Mouse (Mus musculus): ENCODE measurements around the gene Mxd1.
A peak's percentile ranks its signal among the peaks of the same experiment; 100 is the strongest.

The Mxd1 gene

DNA sequence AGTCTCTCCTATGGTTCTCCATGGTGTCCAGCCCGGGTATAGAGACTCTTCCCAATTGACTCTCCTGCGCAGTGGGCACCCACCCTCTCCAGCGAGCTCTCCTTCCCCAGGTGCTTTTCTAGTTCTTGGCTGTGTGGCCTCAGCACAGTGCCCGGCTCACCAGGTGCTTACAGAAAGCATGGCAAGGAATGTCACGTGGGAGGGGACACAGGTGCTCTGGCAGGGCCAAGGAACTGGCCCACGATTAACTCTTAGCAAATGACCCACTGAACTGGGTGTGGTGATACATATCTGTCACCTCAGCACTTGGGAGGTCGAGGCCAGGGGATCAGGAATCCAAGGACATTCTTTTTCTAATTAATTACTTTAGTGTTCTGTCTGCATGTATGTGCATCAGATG lies 22.8 kb downstream of the Mxd1 start:
- no peak for DNase-seq (ENCODE audit: low read depth, low spot score)

- DNase-seq (ENCODE audit: low read depth, low spot score) = no peak
These were observed 23.4 kb downstream of the Mxd1 start for GRCm38 (mm10) chr6:86645551-86645950.

DNA sequence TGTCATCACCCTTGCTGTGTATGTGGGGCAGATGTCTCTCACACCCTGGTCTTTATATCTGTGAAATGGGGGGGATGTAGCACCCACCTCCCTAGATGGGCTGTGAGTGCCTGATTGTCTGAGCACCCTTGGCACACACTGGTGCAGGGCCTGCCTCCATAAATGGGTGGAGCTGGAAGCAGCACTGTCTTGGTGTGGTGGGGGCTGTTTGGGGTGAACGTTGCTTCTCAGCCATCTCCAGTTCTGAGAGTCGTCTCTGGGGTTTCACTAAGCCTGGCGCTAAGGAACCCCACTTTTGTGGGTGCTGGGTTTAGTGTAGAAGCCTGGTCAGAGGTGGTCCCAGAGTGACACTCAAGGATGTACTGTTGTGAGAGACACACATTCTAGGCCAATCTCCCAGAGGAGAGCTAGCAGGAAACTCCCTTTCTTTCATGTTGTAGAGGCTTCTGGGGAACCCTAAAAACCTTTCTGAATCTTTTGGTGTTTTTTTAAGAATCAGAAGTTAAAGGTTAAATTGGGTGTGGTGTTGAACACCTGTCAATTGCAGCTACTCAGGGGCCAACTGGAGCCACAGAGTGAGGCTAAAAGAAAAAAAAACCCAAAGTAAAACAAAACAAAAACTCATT lies 24.1 kb downstream of the Mxd1 start:
- DNase-seq (ENCODE audit: low read depth, low spot score) = no peak

DNA sequence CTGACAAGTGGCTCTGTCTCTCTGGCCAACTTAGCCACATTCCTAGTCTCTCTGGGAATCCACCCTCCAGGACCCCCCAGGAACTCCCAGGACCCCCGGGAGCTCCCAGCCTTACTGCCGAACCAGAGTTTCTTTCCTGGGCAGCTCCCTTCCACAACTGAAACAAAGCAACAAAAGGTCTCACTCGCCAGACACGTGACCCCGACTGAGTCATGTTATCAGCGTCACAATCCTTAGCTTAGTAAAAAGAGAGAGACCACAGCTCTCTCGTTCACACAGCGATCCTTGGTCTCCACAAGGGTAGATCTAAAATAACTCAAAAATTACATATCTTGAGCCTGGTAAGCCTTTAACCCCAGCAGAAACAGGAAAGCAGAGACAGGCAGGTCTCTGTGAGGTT lies 27.2 kb downstream of the Mxd1 start:
- DNase-seq (ENCODE audit: low read depth, low spot score) = peak; percentile 70

GRCm38 (mm10) chr6:86640776-86641175 lies 28.2 kb downstream of the Mxd1 start:
- DNase-seq (ENCODE audit: low read depth, low spot score) = no peak

GRCm38 (mm10) chr6:86640161-86640560 lies 28.8 kb downstream of the Mxd1 start:
- DNase-seq (ENCODE audit: low read depth, low spot score) = no peak

GRCm38 (mm10) chr6:86639180-86640160 lies 29.5 kb downstream of the Mxd1 start:
- no peak for DNase-seq (ENCODE audit: low read depth, low spot score)

GRCm38 (mm10) chr6:86638434-86638833 lies 30.5 kb downstream of the Mxd1 start:
- no peak for DNase-seq (ENCODE audit: low read depth, low spot score)

GRCm38 (mm10) chr6:86637860-86638259 lies 31.1 kb downstream of the Mxd1 start:
- no peak for DNase-seq (ENCODE audit: low read depth, low spot score)

- no peak for DNase-seq (ENCODE audit: low read depth, low spot score)
These were observed 31.7 kb downstream of the Mxd1 start for GRCm38 (mm10) chr6:86637171-86637835.

DNA sequence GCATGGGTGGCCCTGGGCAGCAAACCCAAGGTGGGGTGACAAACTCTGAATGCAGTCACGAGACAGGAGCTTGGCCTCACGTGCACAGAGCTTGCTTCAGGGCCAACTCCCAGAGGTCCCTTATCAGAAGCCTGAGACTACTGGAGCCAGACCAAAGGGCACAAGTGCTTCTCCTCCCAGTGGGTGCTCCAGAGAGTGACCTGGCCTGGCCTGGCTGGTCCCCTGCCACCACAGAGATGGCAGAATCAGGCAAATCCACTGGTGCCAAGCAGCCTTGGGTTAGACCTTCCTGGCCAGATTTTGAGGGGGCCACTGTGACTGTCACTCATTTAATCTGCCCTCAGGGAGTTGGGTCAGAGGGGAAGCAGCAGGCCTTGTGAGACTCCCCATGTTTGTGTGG lies 32.5 kb downstream of the Mxd1 start:
- no peak for DNase-seq (ENCODE audit: low read depth, low spot score)

GRCm38 (mm10) chr6:86630141-86630540 lies 38.8 kb downstream of the Mxd1 start:
- DNase-seq (ENCODE audit: low read depth, low spot score) = no peak

DNA sequence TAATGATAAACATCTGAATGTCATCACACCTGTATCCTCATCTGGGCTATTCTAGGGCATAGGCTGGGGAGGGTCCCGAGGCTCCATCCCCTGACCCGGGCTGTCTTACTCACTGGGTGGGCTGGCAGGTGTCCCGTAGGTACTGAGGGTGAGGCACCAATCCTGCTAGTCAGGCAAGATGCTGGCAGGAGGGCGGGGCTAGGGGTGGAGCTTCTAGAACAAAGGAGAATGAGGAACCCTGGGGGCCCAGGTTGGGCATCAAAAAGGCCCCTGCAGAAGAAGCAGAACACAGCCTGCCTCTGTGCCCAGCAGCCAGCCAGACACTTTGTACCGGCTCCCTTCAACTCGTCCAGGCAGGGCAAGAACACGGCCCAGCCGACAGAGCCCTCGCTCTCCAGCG lies 41.0 kb downstream of the Mxd1 start, which contains the start of gene Asprv1:
Asprv1 (plus strand) TSS at position 219 of the 400 bp plus-strand sequence.
- DNase-seq (ENCODE audit: low read depth, low spot score) = peak; percentile 26

DNA sequence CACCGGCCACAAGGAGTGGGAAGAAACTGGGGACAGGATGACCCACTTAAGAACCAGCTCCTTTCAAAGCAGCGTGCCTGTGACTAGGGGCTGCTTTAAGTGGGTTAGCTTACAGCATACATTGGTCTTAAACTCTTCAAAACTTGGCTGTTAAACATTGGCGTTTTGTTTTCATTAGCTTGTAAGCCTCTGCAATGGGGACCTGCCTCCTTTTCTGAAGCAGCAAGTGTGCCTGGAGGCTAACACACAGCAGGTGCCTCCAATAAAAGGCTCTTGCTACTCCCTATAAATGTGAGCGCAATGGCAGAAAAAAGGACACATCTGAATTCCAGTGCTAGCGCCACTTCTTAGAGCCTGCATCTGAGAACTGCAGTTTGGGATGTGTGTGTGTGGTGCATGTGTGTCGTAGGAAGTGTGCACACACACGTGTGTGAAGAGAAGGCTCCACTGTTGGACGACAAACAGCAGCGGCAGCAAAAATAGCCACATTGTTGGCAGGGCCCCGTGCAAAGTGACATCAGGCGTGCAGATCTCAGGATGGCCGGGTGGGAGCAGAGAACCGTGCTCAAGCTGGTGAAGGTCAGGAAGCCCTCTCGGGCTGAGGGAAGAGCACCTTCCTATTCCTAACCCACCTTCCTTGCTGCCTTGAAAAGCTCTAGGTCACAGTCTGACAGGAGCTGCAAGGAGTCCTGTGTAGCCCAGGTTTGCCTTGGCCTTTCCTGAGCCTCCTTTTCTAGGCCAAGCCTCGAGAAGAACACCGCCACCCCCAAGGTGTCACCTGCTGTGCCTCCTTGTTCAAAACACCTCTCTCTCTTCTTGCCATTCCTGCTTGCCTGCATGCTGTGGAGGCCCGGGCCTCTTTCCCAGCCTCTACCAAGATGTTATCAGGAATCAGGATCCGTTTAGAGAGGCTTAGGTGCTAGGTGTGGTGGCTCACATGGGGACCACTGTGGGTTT lies 44.6 kb downstream of the Mxd1 start:
- peak; percentile 37 for DNase-seq (ENCODE audit: low read depth, low spot score)

DNA sequence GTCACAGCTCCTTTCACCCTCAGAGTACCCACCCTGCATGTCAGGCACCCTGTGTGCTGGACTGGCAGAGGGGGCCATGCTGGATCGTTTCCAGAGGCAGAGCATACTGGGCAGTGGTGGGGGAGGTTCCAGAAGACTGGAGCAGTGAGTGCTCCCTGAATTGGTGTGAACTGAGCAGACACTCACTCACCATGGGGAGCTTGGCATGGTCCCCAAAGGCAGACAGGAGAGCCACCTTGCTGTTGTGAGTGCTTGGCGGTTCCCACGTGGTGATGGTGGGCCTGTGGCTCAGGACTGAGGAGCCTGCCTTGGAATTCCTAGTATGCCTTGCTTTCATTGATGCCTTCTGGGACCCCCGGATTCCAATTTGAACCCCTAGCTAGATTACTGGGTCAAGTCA lies 45.8 kb downstream of the Mxd1 start:
- no peak for DNase-seq (ENCODE audit: low read depth, low spot score)

DNA sequence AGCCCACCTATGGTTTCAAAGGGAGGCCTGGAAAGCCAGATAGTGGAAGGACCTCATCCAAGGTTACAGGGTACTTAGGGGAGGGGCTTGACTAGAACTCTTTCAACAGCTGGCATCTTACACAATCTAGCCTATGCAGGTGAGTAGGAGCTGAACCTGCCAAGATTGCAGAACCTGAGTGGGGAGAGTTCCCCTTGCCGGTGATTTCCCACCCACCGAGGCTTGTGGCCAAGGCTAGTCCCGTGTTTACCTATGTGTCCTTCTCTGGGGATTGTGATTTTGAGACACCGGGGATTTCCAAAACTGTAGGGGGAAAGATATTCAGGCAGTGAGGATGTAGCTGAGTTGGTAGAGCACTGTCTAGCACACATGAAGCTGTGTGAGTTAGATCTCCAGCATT lies 53.7 kb downstream of the Mxd1 start:
- DNase-seq (ENCODE audit: low read depth, low spot score) = no peak

DNA sequence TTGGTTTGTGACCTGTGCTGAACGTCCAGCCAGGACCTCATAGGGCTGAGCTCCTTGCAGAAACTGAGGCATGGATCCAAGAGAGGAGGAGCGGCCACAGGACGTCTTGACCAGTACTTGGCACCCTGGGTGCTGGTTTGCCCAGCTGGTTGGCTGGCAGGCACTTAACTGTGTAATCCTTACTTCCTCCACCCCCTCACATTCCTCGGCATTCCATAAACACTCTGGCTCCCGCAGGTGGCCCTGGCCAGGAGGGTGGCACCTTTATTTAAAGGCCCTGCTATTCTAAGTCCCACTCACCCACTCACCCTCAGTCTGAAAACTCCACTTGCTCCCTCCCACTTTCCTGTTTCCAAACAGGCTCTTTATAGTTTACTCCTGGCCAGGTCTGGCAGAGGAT lies 58.2 kb downstream of the Mxd1 start:
- no peak for DNase-seq (ENCODE audit: low read depth, low spot score)

GRCm38 (mm10) chr6:86609235-86609634 lies 59.7 kb downstream of the Mxd1 start:
- no peak for DNase-seq (ENCODE audit: low read depth, low spot score)

GRCm38 (mm10) chr6:86607471-86607870 lies 61.5 kb downstream of the Mxd1 start:
- DNase-seq (ENCODE audit: low read depth, low spot score) = no peak

DNA sequence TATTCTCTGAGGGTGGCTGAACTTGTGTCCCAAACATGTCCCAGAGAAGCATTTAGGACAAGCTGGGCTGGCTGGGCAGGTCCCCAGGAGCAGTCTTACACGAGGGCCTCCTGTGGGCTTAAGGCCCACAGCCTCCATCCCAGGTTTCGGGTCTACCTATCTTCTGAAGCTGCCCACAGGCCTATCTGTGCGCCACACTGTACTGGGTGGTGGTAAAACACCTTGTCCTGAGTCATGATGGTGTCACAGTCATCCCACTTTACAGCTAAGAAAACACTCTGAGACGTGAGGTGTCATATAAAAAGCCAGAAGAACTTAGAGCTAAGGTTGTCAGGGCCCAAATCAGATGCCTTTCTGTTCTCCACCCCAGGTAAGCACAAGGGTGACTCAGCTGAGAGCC lies 62.7 kb downstream of the Mxd1 start:
- DNase-seq (ENCODE audit: low read depth, low spot score) = no peak

GRCm38 (mm10) chr6:86605260-86605659 lies 63.7 kb downstream of the Mxd1 start:
- no peak for DNase-seq (ENCODE audit: low read depth, low spot score)

Data from ZHBTc4 (cell line).